Mouse (Mus musculus) B cell, adult 67 days (primary cell): ENCODE measurements around the gene Pltp. TPM values are rescaled to one million over a fixed set of nuclear protein-coding genes. Genes with fewer than 3 reads are reported as not detected.

Source experiments
- total RNA-seq, 2 experiments: library from RNA; stranded (reverse); gene quantifications; 4 replicates each; pipeline ENCODE4 v1.2.4; 2023

The Pltp gene
- total RNA-seq: 1 to 10 TPM; 8.2 to 10.0 TPM

DNA sequence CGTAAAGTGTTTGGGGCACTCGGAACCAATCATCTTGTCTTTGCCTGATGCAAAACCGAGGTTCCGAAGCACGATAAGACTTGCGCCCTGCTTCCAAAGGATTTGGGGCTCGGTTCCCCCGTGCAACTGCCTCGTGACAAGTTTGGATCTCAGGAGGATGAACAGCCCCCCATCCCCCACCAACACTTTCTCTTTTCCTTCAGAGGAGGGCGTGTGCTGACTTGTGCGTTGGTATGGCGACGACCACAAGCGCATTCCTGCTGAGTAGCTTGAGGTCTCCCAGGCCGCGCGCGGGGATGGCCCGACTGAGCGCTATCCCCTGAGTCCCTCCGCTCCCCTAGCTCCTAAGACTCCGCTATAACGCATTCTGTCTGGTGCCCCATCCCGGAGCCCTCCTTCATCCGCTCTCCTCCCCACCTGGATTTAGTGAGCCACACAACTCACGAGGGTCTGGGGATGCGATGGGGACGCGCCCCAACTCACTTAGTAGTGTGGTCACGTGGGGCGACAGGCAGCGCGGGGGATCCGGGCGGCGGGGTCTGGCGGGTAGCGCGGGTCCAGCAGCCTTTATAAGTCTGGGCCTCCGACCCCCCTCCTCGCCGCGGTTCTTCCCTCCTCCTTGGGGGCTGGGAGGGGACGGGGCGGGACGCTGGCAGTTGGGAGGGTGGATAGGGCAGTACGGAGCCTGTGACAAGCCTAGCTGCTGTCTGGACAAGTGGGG, at the start of gene Pltp:
Gene Pltp (minus strand): TSS at position 611 of the 721 bp plus-strand sequence.

DNA sequence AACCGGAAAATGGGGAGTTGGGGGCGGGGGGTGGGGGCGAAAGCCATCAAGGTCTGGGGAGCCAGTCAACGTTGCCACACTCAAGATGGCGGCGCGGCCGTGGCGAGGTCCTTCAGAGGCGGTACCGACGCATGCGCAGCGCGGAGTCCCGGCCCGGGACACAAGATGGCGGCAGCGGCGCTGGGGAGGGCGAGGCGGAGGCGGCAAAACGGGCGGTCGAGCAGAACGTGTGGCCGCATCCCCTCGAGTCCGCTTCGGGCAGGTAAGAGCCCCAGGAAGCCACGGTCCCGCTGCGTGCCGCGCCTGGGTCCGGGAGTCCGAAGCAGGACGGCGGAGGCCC, 21.7 kb upstream of the Pltp start, which contains the start of gene Pcif1:
Gene Pcif1 (plus strand): TSS at position 77 of the 340 bp plus-strand sequence.

DNA sequence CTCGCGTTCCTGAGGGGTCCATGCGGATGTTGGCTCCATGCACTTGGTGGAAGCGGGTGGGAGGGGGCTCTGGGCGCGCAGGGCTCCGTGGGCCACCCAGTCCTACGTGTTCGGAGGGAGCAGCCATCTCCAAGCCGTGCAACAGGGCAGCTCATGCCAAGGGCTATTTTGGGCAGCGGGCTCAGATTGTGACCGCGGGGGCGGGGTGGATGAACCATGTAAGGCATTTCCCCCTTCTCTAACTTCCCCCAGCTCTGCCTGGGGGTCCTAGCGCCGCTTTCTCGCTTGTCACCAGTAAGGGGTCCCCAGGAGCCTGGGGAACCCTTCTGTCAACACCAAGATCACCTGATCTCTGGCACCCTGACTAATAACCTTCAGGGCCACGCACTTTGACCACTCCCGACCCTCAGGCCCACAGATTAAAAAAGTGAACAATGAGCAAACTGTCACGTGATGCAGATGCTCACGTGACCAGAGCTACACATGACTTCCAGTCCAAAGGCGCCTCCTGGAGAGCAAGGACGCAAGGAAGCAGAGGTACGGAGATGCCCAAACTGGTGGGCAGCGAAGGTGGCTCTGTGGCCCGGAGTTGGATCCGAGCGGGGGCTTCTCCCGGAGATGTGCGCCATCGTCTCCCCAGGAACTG, 24.1 kb downstream of the Pltp start, which contains the start of gene Neurl2:
Gene Neurl2 (minus strand): TSS at position 143 of the 646 bp plus-strand sequence.

DNA sequence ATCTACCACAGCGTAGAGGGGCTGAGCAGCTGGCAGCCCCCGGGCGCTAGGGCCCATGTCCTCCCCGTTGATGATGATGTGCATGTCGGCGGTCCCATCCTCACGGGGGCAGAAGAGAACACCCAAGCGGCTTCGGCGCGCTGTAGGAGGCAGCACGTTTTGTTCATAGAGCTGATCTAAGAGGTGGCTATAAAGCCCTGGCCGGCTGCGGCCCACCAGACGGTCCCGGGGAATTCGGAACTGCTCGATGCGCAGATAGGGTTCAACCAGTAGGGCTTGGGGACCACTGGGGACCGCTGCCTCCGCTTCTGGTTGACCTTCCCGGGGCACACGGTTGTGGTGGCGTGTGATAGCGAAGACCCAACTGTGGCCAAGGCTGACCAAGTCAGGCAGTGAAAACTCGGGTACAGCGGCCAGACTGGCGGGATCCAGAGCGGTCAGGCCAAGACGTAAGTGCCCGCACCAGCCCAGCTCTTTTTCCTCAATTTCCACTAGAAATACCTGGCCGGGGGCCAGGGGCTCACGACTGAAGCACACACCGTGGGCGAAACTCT, 24.7 kb downstream of the Pltp start, which contains the start of gene Ctsa:
Gene Ctsa (plus strand): TSS at position 126 of the 554 bp plus-strand sequence.

DNA sequence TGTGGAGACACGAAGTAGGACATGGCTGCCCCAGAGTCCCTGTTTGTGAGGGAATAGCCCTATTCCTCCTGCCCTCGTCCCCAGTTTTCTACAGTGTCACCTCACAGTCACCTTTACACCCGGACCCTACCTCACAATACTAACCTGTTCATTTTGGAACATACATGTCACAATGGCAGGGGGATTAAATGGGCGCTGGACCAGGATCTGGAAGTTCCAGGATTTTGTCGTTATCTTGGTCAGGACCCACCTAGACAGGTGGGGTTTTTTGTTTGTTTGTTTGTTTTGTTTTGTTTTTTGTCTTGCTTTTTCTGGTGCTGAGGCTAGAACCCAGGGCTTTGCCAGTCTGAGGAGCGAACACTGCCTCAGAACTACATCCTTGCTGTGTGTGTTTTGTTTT, 29.1 kb downstream of the Pltp start, which contains the start of gene Spata25:
Gene Spata25 (minus strand): TSS at position 101 of the 400 bp plus-strand sequence.

DNA sequence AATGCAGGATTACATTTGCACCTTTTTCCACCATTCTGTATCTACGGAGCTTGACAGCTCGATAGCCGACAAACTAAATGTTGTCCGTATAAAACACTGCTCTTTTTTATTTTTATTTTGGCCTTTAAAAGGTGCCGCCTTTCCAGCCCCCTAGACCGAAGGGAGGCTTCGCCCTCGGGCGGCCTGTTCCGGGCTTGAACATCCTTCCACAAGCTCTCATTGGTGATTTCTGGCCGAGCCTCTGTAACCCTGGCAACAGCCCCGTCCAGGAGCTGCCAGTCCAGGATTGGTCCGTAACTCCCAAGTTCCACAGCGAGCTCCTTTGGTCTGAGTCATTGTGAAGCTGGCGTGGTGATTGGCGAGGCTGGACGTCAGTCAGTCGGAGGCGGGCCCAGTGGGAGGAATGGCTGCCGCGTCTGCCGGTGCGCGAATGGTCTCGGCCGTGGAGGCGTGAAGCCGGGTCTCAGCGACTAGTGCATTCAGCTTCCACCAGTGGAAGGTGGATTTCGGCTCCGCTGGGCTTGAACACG, 34.8 kb downstream of the Pltp start, which contains the start of gene Zswim1:
Gene Zswim1 (plus strand): TSS at position 51 of the 530 bp plus-strand sequence.

DNA sequence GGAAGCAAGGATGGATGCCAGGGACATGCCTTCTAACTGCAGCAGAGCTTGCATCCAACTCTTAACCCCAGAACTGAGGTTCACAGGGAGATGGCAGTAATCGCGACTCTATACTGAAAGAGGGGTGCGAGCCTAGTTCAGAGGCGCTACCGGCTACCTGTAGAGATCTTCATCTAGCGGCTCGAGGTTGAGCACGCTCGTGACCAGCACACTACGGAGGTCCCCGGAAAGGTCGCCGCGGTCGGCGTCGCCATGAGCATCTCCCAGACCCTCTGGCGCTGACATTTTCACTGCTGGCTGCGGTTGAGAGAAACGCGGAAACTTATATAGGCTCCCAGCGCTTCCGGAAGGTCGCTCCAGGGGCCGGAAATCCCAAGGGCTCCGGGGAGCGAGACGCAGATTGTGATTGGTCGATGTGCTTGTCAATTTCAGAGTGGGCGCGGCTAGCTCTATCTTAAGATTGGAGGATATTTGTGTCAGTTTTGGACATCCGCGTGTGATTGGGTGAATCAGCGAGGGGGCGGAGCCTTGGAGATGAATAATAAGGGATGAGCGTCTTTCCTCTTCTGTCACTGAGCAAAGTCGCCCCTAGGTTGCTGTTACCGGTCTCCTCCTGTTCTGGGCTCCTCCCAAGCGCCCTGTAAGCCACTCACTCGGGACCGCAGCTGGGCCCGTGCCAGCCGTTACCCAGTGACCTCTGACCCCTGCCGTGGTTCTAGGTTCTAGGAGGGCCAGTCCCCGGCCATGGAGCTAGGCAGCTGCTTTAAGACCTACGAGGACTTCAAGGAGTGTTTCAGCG, 52.8 kb downstream of the Pltp start, which contains the start of the genes Acot8 and Zswim3:
Gene Acot8 (minus strand): TSS at position 350 of the 799 bp plus-strand sequence.
Gene Zswim3 (plus strand): TSS at position 566 of the 799 bp plus-strand sequence.

Other genes with a start within 250 kb of the Pltp start
- not detected for gene Wfdc6b, start 244.2 kb downstream of the Pltp start, total RNA-seq
- gene Wfdc8, start 244.1 kb downstream of the Pltp start, total RNA-seq: not detected
- not detected for gene Wfdc16, start 218.9 kb downstream of the Pltp start, total RNA-seq
- gene Wfdc10, start 201.7 kb downstream of the Pltp start, total RNA-seq: not detected
- gene Wfdc9, start 201.1 kb downstream of the Pltp start, total RNA-seq: not detected
- gene Wfdc11, start 183.6 kb downstream of the Pltp start, total RNA-seq: not detected
- not detected for gene Wfdc13, start 172.6 kb downstream of the Pltp start, total RNA-seq
- not detected for gene Spint4, start 159.2 kb downstream of the Pltp start, total RNA-seq
- not detected for gene Spint5, start 142.4 kb downstream of the Pltp start, total RNA-seq
- gene Wfdc3, start 111.8 kb downstream of the Pltp start, total RNA-seq: not detected
- 10 to 100 TPM; 46.5 to 47.0 TPM for gene Dnttip1, start 111.7 kb downstream of the Pltp start, total RNA-seq
- gene Ube2c, start 87.8 kb downstream of the Pltp start, total RNA-seq: 1 to 10 TPM; 2.4 to 2.7 TPM
- not detected for gene Tnnc2, start 77.7 kb downstream of the Pltp start, total RNA-seq
- gene Snx21, start 71.9 kb downstream of the Pltp start, total RNA-seq: 1 to 10 TPM in 1 of 2 experiments, under 1 TPM in 1; 0.50 to 1.5 TPM
- gene Acot8, start 52.8 kb downstream of the Pltp start, total RNA-seq: 10 to 100 TPM; 57.1 to 64.3 TPM
- gene Zswim3, start 52.6 kb downstream of the Pltp start, total RNA-seq: 1 to 10 TPM; 3.7 to 6.0 TPM
- gene Zswim1, start 35.0 kb downstream of the Pltp start, total RNA-seq: 10 to 100 TPM in 1 of 2 experiments, 1 to 10 TPM in 1; 7.7 to 12.2 TPM
- gene Spata25, start 29.2 kb downstream of the Pltp start, total RNA-seq: 1 to 10 TPM in 1 of 2 experiments, not detected in 1; 1.9 TPM
- gene Ctsa, start 24.8 kb downstream of the Pltp start, total RNA-seq: 100 to 1,000 TPM; 217 to 222 TPM
- gene Neurl2, start 24.3 kb downstream of the Pltp start, total RNA-seq: 1 to 10 TPM; 7.0 to 7.9 TPM
- 100 to 1,000 TPM in 1 of 2 experiments, 10 to 100 TPM in 1; 93.2 to 104 TPM for gene Pcif1, start 21.6 kb upstream of the Pltp start, total RNA-seq
- gene Zfp335, start 54.0 kb upstream of the Pltp start, total RNA-seq: 10 to 100 TPM; 60.9 to 65.7 TPM
- 1 to 10 TPM in 1 of 2 experiments, not detected in 1; 1.1 TPM for gene Mmp9, start 83.1 kb upstream of the Pltp start, total RNA-seq
- gene Slc12a5, start 103.1 kb upstream of the Pltp start, total RNA-seq: 1 to 10 TPM; 2.1 to 3.4 TPM
- 10 to 100 TPM; 53.3 to 58.1 TPM for gene Ncoa5, start 177.2 kb upstream of the Pltp start, total RNA-seq
- gene Cd40, start 197.9 kb upstream of the Pltp start, total RNA-seq: 100 to 1,000 TPM; 200 to 238 TPM
- gene 1700025C18Rik, start 233.0 kb upstream of the Pltp start, total RNA-seq: not detected